Mouse (Mus musculus) kidney, embryonic 15.5 days (tissue): ENCODE measurements around the gene Gm6370. TPM values are rescaled to one million over a fixed set of nuclear protein-coding genes. Genes with fewer than 3 reads are reported as not detected.
"Not testable (repeated sequence)": the region's sequence is repeated elsewhere in the genome, so short reads cannot be mapped to it uniquely, and the experiment has no call there.

Experiments used
- ATAC-seq: fragments of 200-750 bp; cut with Nextera tagmentation; replicated peaks from 2 replicates; pipeline ENCODE4 v1.8.0; 2017; ENCODE audit warnings: moderate TSS enrichment; ENCODE audit not compliant: low FRiP score
- H3K27ac ChIP-seq: fragments of 300-500 bp; sonication (generic); 2 replicates; pipeline ENCODE4 v1.5.1; 2015; ENCODE audit warnings: mild to moderate bottlenecking, inconsistent platforms
- H3K27me3 ChIP-seq: fragments of 300-500 bp; sonication (generic); 2 replicates; pipeline ENCODE4 v1.6.1; 2015; ENCODE audit warnings: inconsistent platforms
- H3K36me3 ChIP-seq: fragments of 300-500 bp; sonication (generic); 2 replicates; pipeline ENCODE4 v1.6.1; 2015; ENCODE audit warnings: inconsistent platforms
- H3K4me1 ChIP-seq: fragments of 300-500 bp; sonication (generic); 2 replicates; pipeline ENCODE4 v1.6.1; 2015; ENCODE audit warnings: inconsistent platforms
- H3K4me2 ChIP-seq: fragments of 300-500 bp; sonication (generic); 2 replicates; pipeline ENCODE4 v1.6.1; 2015; ENCODE audit warnings: moderate library complexity, mild to moderate bottlenecking, inconsistent platforms
- H3K4me3 ChIP-seq: fragments of 300-500 bp; sonication (generic); replicated peaks from 2 replicates; pipeline ENCODE4 v1.5.1; 2015; ENCODE audit warnings: mild to moderate bottlenecking, inconsistent platforms
- H3K9ac ChIP-seq: fragments of 300-500 bp; sonication (generic); 2 replicates; pipeline ENCODE4 v1.6.1; 2015; ENCODE audit warnings: mild to moderate bottlenecking, inconsistent platforms
- H3K9me3 ChIP-seq: fragments of 300-500 bp; sonication (generic); replicated peaks from 2 replicates; pipeline ENCODE4 v1.6.1; 2016; ENCODE audit warnings: inconsistent platforms
- WGBS: fragments of 180-500 bp; shearing (Covaris S2); methylation state at CpG from one replicate; pipeline ENCODE4 v1.1.7; 2015; ENCODE audit warnings: mixed read lengths; 5-methylcytosine and 5-hydroxymethylcytosine counted together
- polyA plus RNA-seq: library from polyadenylated mRNA; unstranded; fragments of >200 nt; fragmentation: Nextera tagmentation; extraction: Ambion mirVana; gene quantifications from 2 replicates; pipeline ENCODE4 v1.2.1, GENCODE M21; 2015

The Gm6370 gene
- polyA plus RNA-seq, 1 experiment from 2014 or later, result not detected

DNA sequence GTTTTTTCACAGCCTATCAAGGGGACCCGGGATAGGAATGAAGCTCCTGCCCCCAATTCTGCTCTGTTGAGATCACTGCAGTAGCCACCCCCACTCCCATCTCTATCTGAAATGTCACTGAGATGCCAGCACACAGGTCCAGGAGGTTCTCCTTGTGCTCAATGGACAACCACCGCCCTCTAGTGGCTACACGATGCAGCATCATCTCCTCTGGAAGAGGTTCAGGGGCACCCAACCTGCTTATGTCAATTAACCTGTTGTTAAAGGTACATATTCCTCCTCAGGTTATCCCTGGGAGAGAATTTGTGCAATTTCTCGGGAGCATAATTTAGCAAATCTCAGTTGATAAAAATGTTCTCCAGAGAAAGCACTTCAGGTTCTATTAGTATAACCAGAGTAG is 2.2 kb upstream of the Gm6370 start:
- H3K4me2 ChIP-seq, H3K27ac ChIP-seq, H3K9me3 ChIP-seq, H3K36me3 ChIP-seq, ATAC-seq, H3K27me3 ChIP-seq, H3K4me3 ChIP-seq, H3K4me1 ChIP-seq, H3K9ac ChIP-seq: not testable (repeated sequence)
- WGBS, result 11% methylated on average over 3 of the region's 4 CpGs

GRCm38 (mm10) chr5:146502099-146502498 is 10.9 kb downstream of the Gm6370 start, which contains the start of gene 4930449I24Rik:
Gene 4930449I24Rik (plus strand): TSS chr5:146502399.
- H3K9me3 ChIP-seq, H3K4me3 ChIP-seq, H3K4me2 ChIP-seq, H3K4me1 ChIP-seq, H3K27me3 ChIP-seq, ATAC-seq, H3K36me3 ChIP-seq, H3K9ac ChIP-seq, H3K27ac ChIP-seq: not testable (repeated sequence)
- no CpG with 5 or more reads among the region's 5 CpGs for WGBS

- H3K27ac ChIP-seq, H3K4me2 ChIP-seq, H3K36me3 ChIP-seq, H3K9me3 ChIP-seq, H3K4me1 ChIP-seq, H3K27me3 ChIP-seq, H3K4me3 ChIP-seq, H3K9ac ChIP-seq, ATAC-seq: not testable (repeated sequence)
- WGBS, result no CpG with 5 or more reads among the region's 5 CpGs
Measured at GRCm38 (mm10) chr5:146513823-146514222, 22.7 kb downstream of the Gm6370 start, which contains the start of gene Gm3402. Gene Gm3402 (plus strand): TSS chr5:146514123.

DNA sequence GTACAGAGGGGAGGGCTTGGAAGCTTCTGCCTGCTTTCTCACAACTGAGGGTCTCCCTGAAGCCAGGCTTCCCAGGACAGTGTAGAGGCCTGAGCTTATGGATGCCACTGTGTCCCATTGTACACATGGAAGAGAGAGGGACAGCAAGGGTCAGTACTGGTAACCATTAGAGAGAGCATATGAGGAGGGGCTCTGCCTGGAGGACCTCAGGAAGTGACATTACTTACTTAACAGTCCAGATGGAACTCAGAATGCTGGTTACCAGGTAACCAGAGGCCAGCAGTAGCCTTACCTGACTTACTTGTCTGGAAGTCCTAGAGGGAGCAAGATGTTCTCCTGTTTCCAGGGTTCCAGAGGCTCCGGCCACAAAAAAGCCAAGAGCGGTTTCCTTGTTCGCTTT is 34.3 kb downstream of the Gm6370 start, which contains the start of gene Gm3404:
TSS of gene Gm3404 (plus strand) at position 301 of the 400 bp plus-strand sequence.
- H3K4me1 ChIP-seq, H3K9ac ChIP-seq, H3K36me3 ChIP-seq, H3K4me3 ChIP-seq, H3K4me2 ChIP-seq, H3K27ac ChIP-seq, ATAC-seq, H3K27me3 ChIP-seq, H3K9me3 ChIP-seq: not testable (repeated sequence)
- WGBS, result 100% methylated on average over 2 of the region's 3 CpGs

DNA sequence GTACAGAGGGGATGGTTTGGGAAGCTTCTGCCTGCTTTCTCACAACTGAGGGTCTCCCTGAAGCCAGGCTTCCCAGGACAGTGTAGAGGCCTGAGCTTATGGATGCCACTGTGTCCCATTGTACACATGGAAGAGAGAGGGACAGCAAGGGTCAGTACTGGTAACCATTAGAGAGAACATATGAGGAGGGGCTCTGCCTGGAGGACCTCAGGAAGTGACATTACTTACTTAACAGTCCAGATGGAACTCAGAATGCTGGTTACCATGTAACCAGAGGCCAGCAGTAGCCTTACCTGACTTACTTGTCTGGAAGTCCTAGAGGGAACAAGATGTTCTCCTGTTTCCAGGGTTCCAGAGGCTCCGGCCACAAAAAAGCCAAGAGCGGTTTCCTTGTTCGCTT is 46.2 kb downstream of the Gm6370 start, which contains the start of gene Gm3409:
TSS of gene Gm3409 (plus strand) at position 301 of the 400 bp plus-strand sequence.
- H3K9ac ChIP-seq, H3K27me3 ChIP-seq, H3K9me3 ChIP-seq, H3K36me3 ChIP-seq, H3K4me2 ChIP-seq, H3K4me3 ChIP-seq, ATAC-seq, H3K4me1 ChIP-seq, H3K27ac ChIP-seq: not testable (repeated sequence)
- WGBS, result 100% methylated on average over 2 of the region's 3 CpGs

Other genes with a start within 250 kb of the Gm6370 start
- gene Wasf3, start 106.4 kb upstream of the Gm6370 start, polyA plus RNA-seq, result 3.2 and 3.3 TPM in 2 replicates
- gene Gm6408, start 9.4 kb upstream of the Gm6370 start, polyA plus RNA-seq, result not detected in 2 replicates
- gene 4930449I24Rik, start 11.0 kb downstream of the Gm6370 start, polyA plus RNA-seq, result not detected in 2 replicates
- not detected in 2 replicates for gene Gm3402, start 22.8 kb downstream of the Gm6370 start, polyA plus RNA-seq
- not detected in 2 replicates for gene Gm3404, start 34.4 kb downstream of the Gm6370 start, polyA plus RNA-seq
- not detected in 2 replicates for gene Gm3409, start 46.3 kb downstream of the Gm6370 start, polyA plus RNA-seq
- not detected in 2 replicates for gene Gm3415, start 64.8 kb downstream of the Gm6370 start, polyA plus RNA-seq
- gene Gpr12, start 93.9 kb downstream of the Gm6370 start, polyA plus RNA-seq, result 0.57 and 0.58 TPM in 2 replicates